Mouse (Mus musculus) forebrain, postnatal 0 days (tissue): ENCODE measurements around the gene Arid1a. TPM values are rescaled to one million over a fixed set of nuclear protein-coding genes. Genes with fewer than 3 reads are reported as not detected.

Experiments
- ATAC-seq: fragments of 200-750 bp; cut with Nextera tagmentation; 2 replicates; pipeline ENCODE4 v1.8.0; 2017; ENCODE audit warnings: mild to moderate bottlenecking, moderate library complexity
- DNase-seq: peaks from one replicate; pipeline ENCODE4 v3.0.0-alpha.2; 2015
- H3K27ac ChIP-seq: fragments of 300-500 bp; sonication (generic); 2 replicates; pipeline ENCODE4 v1.5.1; 2014; ENCODE audit warnings: low read depth, mild to moderate bottlenecking, antibody characterized with exemption, low read length, moderate library complexity, mixed read lengths
- H3K27me3 ChIP-seq: fragments of 300-500 bp; sonication (generic); 2 replicates; pipeline ENCODE4 v1.6.1; 2014; ENCODE audit warnings: mild to moderate bottlenecking, low read length, mixed read lengths; ENCODE audit not compliant: insufficient read depth
- H3K36me3 ChIP-seq: fragments of 300-500 bp; sonication (generic); 2 replicates; pipeline ENCODE4 v1.6.1; 2014; ENCODE audit warnings: mild to moderate bottlenecking, moderate library complexity; ENCODE audit not compliant: insufficient read depth
- H3K4me1 ChIP-seq: fragments of 300-500 bp; sonication (generic); 2 replicates; pipeline ENCODE4 v1.6.1; 2014; ENCODE audit warnings: antibody characterized with exemption; ENCODE audit not compliant: insufficient read depth
- H3K4me2 ChIP-seq: fragments of 300-500 bp; sonication (generic); 2 replicates; pipeline ENCODE4 v1.6.1; 2014; ENCODE audit warnings: low read depth, mild to moderate bottlenecking, moderate library complexity
- H3K4me3 ChIP-seq: fragments of 300-500 bp; sonication (generic); 2 replicates; pipeline ENCODE4 v1.5.1; 2014; ENCODE audit warnings: low read depth, low read length, mixed read lengths
- H3K9ac ChIP-seq: fragments of 300-500 bp; sonication (generic); 2 replicates; pipeline ENCODE4 v1.6.1; 2014; ENCODE audit warnings: mild to moderate bottlenecking
- H3K9me3 ChIP-seq: fragments of 300-500 bp; sonication (generic); 2 replicates; pipeline ENCODE4 v1.6.1; 2016; ENCODE audit warnings: low read length
- CTCF ChIP-seq: sonication (generic); IDR thresholded peaks from 2 replicates; pipeline ENCODE4 v1.5.1; 2016; ENCODE audit warnings: antibody characterized with exemption, control low read depth, low read depth
- WGBS: fragments of 180-500 bp; shearing (Covaris S2); extraction: QIAGEN DNeasy Blood & Tissue Kit; methylation state at CpG from one replicate; pipeline ENCODE4 v1.1.7; 2014; 5-methylcytosine and 5-hydroxymethylcytosine counted together
- polyA plus RNA-seq: library from polyadenylated mRNA; unstranded; fragments of >200 nt; fragmentation: Nextera tagmentation; extraction: Ambion mirVana; gene quantifications from 2 replicates; pipeline ENCODE4 v1.2.1, GENCODE M21; 2015
- total RNA-seq: library from RNA; depleted of rRNA; stranded (reverse); fragments of >200 nt; gene quantifications from 2 replicates; pipeline ENCODE4 v1.2.3, GENCODE M21; 2014

Gene Arid1a
- total and polyA plus RNA-seq, 2 experiments from 2014 or later = 19.3 to 51.0 TPM

DNA sequence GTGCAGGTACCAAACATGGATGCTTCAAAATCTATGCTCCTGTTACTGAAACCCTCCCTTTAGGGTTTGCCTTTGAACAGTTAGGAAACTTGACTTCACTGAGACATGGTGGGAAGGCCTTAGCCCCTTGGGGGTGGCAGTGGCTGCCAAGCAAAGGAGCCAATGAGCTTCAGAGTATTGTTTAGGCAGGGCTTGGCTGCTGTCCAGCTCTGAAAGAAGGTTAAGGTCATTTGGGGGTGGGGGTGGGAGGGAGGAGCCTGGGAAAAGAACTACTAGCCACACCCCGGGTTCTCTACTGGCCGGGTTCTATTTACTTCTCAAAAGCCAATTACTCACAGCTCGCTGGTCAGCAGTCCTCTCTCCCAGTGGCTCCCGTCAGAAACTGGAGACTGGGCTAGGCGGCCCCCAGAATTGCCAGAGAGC, 81.0 kb downstream of the Arid1a start:
- Histone ChIP-seq H3K4me1 (peaks cover 21% of the 10 kb centered on the region), H3K9me3 (no peaks in the 10 kb centered on the region), H3K9ac (no peak overlapping the region), H3K36me3 (peaks cover 14% of the 10 kb centered on the region), H3K27me3 (no peaks in the 10 kb centered on the region), H3K27ac (peak overlapping the region; percentile 59), H3K4me3 (no peak overlapping the region), H3K4me2 (no peak overlapping the region)
- ATAC-seq = peak; percentile 14; the same call in 1 of the 2 replicates
- TF ChIP-seq CTCF = no peak
- 3% methylated on average over 5 of the region's 5 CpGs for WGBS
- DNase-seq = peak; percentile 66

DNA sequence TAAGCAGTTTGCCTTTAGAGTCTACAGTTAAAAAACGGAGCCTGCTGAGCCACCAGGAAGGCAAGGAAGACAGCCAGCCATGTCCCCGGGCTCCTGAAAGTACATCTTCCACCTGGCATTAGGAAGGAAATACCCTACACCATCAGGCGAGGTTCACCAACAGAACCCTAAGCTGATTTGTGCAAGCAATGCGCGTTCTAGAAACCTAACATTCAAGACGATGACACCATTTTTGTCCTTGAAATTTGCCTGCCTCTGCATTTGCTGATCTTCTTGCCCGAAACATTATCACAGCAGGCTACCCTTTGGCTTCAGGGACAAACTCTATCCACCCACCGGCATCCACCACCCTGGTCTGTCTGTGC, 82.3 kb downstream of the Arid1a start:
- DNase-seq (no peak), ATAC-seq (no peak)
- Histone ChIP-seq H3K27ac (peak overlapping the region; percentile 54; the same call in 1 of the 2 replicates), H3K36me3 (0 out of 2 replicates have a peak, but pooled peaks cover 6% of the 10 kb centered on the region), H3K4me2 (no peak overlapping the region), H3K4me3 (no peak overlapping the region), H3K9me3 (no peaks in the 10 kb centered on the region), H3K4me1 (peaks cover 25% of the 10 kb centered on the region), H3K9ac (no peak overlapping the region), H3K27me3 (no peaks in the 10 kb centered on the region)
- 68% methylated on average over 8 of the region's 8 CpGs for WGBS
- no peak for TF ChIP-seq CTCF

DNA sequence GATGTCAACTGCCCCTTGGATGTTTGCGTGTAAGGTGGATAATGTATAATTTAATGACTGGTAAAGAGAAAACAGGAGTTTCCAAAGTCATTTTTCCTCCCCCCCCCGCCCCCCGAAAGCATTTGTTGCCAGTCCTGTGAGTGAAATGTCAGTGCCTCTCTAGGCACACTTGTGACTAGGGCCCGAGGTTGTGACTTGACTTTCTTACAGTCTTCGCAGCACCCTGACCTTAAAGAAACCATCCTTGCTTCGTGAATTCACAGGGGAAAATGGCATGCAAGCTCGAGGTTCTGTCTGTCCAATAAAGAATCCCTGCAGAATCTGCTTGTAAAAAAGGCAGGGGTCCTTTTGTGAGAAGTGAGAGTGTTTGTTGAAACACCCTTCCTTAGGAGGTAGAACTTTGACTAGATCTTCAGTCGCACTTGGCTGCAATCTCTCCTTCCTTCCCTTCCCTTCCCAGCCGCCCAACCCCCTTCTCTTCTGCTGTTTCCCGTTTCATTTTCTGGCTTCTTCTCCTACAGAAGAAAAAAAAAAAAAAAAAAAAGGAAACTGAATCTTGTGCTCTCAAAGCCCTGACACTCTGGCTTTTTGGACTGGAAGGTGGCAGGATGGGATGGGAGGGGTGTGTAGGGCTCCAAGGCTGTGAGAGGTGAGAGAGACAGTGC, 82.8 kb downstream of the Arid1a start:
- no peaks in the 10 kb centered on the region for H3K9me3 ChIP-seq
- DNase-seq (no peak), ATAC-seq (no peak)
- no peak for TF ChIP-seq CTCF
- H3K36me3 ChIP-seq = 0 out of 2 replicates have a peak, but pooled peaks cover 6% of the 10 kb centered on the region
- H3K27me3 ChIP-seq = no peaks in the 10 kb centered on the region
- peak overlapping the region; percentile 78 for H3K4me2 ChIP-seq
- H3K4me1 ChIP-seq = peaks cover 25% of the 10 kb centered on the region
- peak overlapping the region; percentile 54; the same call in 1 of the 2 replicates for H3K27ac ChIP-seq
- no peak overlapping the region for H3K9ac ChIP-seq
- 45% methylated on average over 10 of the region's 10 CpGs for WGBS
- no peak overlapping the region for H3K4me3 ChIP-seq

DNA sequence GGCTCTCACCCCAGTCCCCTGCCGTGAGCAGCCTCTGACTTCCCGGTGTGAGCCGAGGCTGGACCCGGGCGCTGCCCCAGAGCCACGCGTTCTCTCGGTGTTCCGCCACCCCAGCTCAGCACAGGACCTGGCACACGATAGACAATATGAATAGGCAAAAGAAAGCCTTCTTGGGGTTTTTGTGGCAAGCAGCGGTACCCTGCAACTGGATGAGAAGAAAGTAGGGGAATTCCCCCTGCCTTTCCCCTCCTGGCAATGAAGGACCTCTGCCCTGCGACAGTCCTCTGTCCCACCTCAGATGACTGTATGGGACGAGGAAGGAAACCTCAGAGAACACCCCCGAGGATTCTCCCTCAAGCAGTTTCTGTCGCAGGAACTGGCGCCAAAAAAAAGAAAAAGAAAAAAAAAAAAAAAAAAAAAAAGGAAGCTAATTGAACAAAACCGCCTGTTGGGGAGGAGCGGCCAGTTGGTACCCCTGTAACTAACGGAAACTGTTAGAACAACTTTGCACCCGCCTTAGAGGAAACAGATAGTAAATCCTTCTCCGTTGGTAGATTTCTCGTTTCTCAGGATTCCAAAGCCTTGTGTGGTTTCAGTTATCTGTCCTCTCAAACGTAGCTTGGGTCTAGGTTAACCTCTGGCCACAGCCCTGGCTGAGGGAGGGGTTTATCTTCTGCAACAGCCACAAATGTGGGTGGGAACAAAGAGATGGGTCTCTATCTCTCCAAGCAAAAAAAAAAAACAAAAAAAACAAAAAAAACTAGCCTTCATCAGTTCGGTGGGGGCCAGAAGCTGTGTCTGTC, 83.5 kb downstream of the Arid1a start:
- peaks cover 25% of the 10 kb centered on the region for H3K4me1 ChIP-seq
- no peak for TF ChIP-seq CTCF

DNA sequence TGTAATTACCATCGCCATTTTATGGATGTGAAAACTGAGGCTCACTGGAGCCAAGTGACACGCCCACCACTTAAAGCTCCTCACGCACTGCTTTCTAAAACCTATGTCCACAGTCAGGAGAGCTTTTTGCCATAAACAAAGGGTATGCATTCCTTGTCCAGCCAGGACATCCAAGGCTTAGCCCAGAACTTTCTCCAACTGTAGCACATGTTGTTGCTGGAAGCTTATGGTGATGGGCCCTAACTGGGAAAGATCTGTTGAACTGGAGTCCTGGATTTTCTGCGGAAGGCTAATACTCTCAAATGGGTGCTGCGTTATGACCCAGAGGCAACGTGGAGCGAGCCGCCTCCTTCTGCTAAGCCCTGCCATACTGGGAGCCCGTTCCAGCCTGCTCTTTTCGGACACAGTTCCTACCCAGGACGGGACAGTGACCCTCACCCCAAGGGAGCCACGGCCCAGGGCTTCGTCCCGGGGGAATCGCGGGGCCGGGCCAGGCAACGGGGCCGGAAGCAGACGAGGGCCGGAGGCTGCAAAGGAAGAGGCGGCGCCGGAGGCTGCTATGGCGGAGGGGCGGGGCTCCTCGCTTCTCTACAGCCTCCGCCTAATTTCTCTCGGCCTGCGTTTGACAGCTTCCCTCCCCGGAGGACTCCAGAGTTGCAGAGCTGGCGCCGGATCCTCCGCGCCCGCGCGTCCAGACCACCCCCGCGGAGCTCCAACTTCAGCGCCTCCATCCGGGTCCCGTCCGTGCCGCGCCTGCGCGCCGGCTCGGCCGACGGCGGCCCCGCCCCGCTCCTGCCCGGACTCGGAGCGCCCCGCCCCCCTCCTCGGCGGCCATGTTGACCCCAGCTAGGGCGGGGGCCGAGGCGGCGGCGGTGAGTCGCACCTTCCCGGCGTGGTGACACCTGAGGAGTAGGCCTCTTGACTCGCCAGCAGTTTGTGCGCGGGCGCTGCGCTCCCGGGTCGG, 84.4 kb downstream of the Arid1a start, which contains the start of gene Pigv:
Gene Pigv (minus strand): TSS at position 767 of the 964 bp plus-strand sequence.
- TF ChIP-seq CTCF = no peak
- H3K9me3 ChIP-seq = no peaks in the 10 kb centered on the region
- H3K4me2 ChIP-seq = peak within 1 kb of the TSS; percentile 78
- ATAC-seq (peak; percentile 91), DNase-seq (peak; percentile 94)
- 0 out of 2 replicates have a peak, but pooled peaks cover 5% of the 10 kb centered on the region for H3K36me3 ChIP-seq
- H3K4me3 ChIP-seq = peak within 1 kb of the TSS; percentile 83
- peaks cover 25% of the 10 kb centered on the region for H3K4me1 ChIP-seq
- H3K9ac ChIP-seq = peak within 1 kb of the TSS; percentile 84
- H3K27ac ChIP-seq = peak within 1 kb of the TSS; percentile 96
- H3K27me3 ChIP-seq = no peaks in the 10 kb centered on the region
- whole genome bisulfite sequencing = under 1% methylated on average over 71 of the region's 76 CpGs

More for the DNA sequence above, 83.5 kb downstream of the Arid1a start:
- DNase-seq (no peak), ATAC-seq (peak; percentile 28; the same call in 1 of the 2 replicates)
- H3K36me3 ChIP-seq = 0 out of 2 replicates have a peak, but pooled peaks cover under 1% of the 10 kb centered on the region
- peak overlapping the region; percentile 83 for H3K4me3 ChIP-seq
- peak overlapping the region; percentile 96 for H3K27ac ChIP-seq
- 2% methylated on average over 24 of the region's 24 CpGs for WGBS
- no peaks in the 10 kb centered on the region for H3K27me3 ChIP-seq
- H3K9me3 ChIP-seq = no peaks in the 10 kb centered on the region
- peak overlapping the region; percentile 78 for H3K4me2 ChIP-seq
- peak overlapping the region; percentile 84 for H3K9ac ChIP-seq

DNA sequence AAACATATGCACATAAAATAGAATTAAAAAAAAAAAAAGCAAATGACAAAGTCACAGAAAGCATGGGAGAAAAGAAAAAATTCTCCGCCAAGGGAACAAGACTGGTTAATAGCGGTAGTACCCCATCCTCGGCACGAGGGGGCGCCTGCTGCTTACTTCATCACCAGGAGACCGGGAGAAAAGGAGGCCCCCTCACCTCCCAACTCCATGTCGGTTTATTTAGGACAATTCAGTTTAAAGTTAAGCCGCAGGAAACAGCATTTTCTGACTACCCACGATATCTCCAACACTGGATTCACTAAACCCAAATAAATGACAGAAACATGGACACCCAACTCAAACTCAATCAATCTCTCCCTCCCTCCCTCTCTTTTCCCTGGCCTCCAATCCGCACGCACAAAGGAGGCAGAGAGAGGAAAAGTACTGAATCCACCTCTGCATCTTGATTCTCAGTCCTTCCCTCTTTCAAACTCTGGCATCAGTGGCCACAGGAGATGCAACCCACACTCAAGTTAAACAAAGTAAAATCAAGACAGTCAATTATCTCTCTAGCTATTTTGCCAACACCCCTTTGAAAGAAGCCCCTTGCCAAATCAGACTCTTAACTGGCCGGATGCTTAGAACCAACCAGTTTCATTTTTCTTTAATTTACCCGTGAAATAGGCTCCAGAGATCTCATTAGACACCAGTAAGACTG, 85.2 kb downstream of the Arid1a start:
- 3% methylated on average over 13 of the region's 13 CpGs for WGBS
- Histone ChIP-seq H3K4me3 (peak overlapping the region; percentile 83), H3K9me3 (no peaks in the 10 kb centered on the region), H3K4me2 (peak overlapping the region; percentile 78), H3K27me3 (no peaks in the 10 kb centered on the region), H3K27ac (peak overlapping the region; percentile 96), H3K9ac (peak overlapping the region; percentile 84), H3K4me1 (peaks cover 25% of the 10 kb centered on the region), H3K36me3 (0 out of 2 replicates have a peak, but pooled peaks cover 5% of the 10 kb centered on the region)
- ATAC-seq (no peak), DNase-seq (peak; percentile 89)
- peak; percentile 89 for TF ChIP-seq CTCF
